Mouse (Mus musculus) right cerebral cortex, postnatal 10 days (tissue): ENCODE measurements around the gene Aph1a.
A peak's percentile ranks its signal among the peaks of the same experiment; 100 is the strongest.
"Not testable (repeated sequence)": the region's sequence is repeated elsewhere in the genome, so short reads cannot be mapped to it uniquely, and the experiment has no call there.

Experiments used
- DNase-seq, 2 experiments: peaks; one replicate each; pipeline ENCODE4 v3.0.0; 2021; ENCODE audit warnings: low spot score in 2 of 2

Aph1a gene

DNA sequence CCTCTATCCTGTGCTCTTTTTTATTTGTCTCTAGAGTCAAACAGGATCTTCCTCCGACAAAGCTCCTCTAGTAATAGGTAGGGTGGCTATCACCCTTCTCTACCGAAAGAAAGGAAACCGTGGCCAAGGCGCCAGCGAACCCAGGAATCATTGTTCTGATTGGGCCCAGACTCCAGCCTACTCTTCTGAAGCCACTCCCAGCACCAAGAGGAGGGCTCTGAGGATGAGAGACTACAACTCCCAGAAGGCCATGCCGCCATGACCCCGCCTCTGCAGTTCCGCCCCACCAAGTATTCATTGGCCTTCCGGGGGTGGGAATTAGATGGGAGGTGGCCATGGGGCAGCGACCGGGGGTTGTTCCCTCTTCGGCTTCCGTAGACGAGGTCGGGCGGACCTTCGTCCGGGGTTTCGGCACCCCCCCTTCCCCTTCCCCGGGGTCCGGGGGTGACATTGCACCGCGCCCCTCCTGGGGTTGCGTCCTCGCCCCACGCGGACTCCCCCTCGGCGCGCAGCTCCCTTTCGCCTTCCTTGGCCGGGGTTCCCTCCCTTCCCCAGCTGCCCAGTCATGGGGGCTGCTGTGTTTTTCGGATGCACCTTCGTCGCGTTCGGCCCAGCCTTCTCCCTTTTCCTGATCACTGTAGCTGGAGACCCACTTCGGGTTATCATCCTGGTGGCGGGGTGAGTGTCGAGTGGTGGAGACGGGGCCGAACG is at the start of gene Aph1a:
Gene Aph1a (plus strand): TSS at position 364 of the 711 bp plus-strand sequence.
- DNase-seq, result peak; percentile 98 to 99

DNA sequence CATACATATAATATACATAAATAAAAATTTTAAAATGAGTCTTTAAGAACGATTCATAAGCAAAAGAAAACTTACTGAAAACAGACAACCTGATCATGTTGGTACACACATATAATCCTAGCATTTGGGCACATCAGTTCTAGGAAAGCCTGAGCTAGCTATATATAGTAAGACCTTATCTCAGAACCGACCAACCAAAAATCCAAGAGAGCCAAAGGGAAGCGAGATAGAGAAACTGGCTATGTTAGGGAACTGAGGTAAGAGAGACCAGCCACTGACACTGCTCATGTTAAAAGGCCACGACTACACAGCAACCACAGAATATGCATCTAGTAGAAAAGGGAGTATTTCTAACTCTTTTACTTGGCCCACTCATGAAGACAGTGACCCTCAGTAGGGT is 43.2 kb upstream of the Aph1a start:
- no peak for DNase-seq

GRCm38 (mm10) chr3:95851317-95851716 is 42.5 kb upstream of the Aph1a start:
- no peak for DNase-seq

GRCm38 (mm10) chr3:95855502-95856089 is 38.2 kb upstream of the Aph1a start, which contains the start of gene Prpf3:
TSS of gene Prpf3 (minus strand) at chr3:95855885.
- DNase-seq, result peak; percentile 96

GRCm38 (mm10) chr3:95856115-95856514 is 37.7 kb upstream of the Aph1a start:
- DNase-seq, result no peak

GRCm38 (mm10) chr3:95857050-95857449 is 36.7 kb upstream of the Aph1a start:
- not testable (repeated sequence) for DNase-seq

GRCm38 (mm10) chr3:95858278-95858677 is 35.5 kb upstream of the Aph1a start:
- DNase-seq, result not testable (repeated sequence)

GRCm38 (mm10) chr3:95860323-95860722 is 33.4 kb upstream of the Aph1a start:
- DNase-seq, result no peak

- DNase-seq, result no peak
Observed at GRCm38 (mm10) chr3:95861216-95861615, 32.6 kb upstream of the Aph1a start.

DNA sequence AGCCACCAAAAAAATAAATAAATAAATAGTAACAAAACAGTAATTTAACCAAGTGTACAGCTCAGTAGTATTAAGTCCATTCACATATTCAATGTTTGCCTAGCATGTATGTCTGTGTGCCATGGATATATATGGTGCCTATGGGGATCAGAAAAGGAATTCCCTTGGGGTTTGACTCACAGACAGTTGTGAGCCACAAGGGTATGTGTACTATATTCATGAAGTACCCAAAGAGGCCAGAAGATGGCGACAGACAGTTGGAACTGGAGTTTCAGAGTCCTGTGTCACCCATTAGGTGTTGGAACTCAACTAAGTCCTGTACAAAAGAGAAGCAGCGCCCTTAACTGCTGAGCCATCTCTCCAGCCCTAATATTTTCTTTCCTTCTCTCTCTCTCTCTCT is 32.0 kb upstream of the Aph1a start:
- DNase-seq, result peak; percentile 77 to 82

GRCm38 (mm10) chr3:95863578-95863977 is 30.2 kb upstream of the Aph1a start:
- DNase-seq, result peak in 1 of 2 experiments; percentile 18

DNA sequence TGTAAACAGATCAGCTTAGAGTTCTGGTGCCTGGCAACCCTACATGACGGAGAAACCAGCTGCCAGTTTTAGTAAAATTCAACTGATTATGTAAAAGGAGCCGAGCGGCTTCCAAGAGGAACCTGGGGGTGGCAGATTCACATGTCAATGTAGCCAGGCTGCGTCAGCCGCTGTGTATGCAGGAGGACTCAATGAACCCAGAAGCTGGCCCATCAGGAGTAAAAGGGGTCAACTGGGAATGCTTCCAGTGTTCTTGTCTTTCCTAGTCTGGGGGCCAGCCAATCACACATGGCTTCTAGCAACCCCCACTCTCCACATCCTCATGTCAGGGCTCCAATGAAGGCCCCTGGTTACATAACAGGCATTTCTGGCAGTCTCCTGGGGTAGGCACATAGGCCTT is 28.7 kb upstream of the Aph1a start:
- DNase-seq, result peak; percentile 66 to 79

GRCm38 (mm10) chr3:95865571-95865970 is 28.2 kb upstream of the Aph1a start:
- DNase-seq, result peak in 1 of 2 experiments; percentile 23

- DNase-seq, result no peak
Observed at GRCm38 (mm10) chr3:95866071-95866470, 27.7 kb upstream of the Aph1a start.

- no peak for DNase-seq
Observed at GRCm38 (mm10) chr3:95867408-95867807, 26.4 kb upstream of the Aph1a start.

GRCm38 (mm10) chr3:95870976-95871375 is 22.8 kb upstream of the Aph1a start:
- no peak for DNase-seq

GRCm38 (mm10) chr3:95871392-95871867 is 22.3 kb upstream of the Aph1a start, which contains the start of gene Mrps21:
TSS of gene Mrps21 (minus strand) at chr3:95871519.
- peak; percentile 91 to 92 for DNase-seq

DNA sequence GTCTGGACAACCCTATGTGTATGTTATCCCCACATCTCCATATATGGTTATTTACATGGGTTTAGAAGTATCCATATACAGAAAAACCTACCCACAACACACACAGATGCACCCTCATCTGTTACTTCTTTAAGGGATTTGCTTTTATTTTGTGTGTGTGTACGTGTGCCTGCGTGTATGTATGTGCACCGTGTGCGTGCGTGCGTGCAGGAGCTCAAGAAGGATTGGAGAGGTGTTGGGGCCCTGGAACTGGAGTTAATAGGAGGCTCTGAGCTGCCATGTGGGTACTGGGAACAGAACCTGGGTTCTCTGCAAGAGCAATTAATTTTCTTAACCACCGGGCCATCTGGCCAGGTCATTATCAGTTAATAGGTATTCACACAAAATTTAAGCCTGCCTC is 21.7 kb upstream of the Aph1a start:
- no peak for DNase-seq

GRCm38 (mm10) chr3:95879063-95879462 is 14.7 kb upstream of the Aph1a start:
- DNase-seq, result no peak

- peak; percentile 98 to 99 for DNase-seq
Observed at GRCm38 (mm10) chr3:95881979-95882815, 11.6 kb upstream of the Aph1a start, which contains the start of gene Ciart. TSS of gene Ciart (minus strand) at chr3:95882251.

DNA sequence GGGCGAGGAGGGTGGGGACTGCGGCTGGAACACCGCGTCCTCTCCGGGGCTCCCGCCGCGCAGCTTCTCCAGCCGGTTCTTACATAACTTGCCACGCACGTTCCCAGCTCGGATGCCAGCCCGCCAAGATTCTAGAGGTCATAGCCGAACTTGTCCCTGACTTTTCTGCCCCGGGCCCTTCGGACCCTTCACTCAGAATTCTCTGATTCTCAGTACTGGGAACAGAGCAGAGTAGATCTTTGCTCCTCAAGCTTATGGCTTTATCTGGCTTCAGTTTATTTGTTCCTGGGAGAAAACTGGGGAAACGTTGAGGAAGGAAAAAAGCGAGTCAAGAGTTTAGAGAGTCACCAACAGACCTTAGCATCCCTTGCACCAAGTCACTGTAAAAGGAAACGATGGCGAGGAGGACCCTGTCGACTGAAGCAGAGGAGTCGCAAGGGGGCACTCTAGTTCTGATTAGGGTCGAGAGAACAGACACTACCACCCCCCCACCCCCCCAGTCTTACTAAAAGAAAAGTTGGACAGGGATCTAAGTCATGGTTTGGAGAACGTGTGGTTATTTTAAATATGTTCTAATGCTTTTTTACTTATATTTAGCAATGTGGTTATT is 10.8 kb upstream of the Aph1a start:
- DNase-seq, result peak; percentile 79 to 86

- DNase-seq, result no peak
Observed at GRCm38 (mm10) chr3:95884400-95884799, 9.4 kb upstream of the Aph1a start.
